Mouse (Mus musculus) lung, embryonic 15.5 days (tissue): ENCODE measurements around the gene Olfr351. TPM values are rescaled to one million over a fixed set of nuclear protein-coding genes. Genes with fewer than 3 reads are reported as not detected.

Experiments used
- ATAC-seq: fragments of 200-750 bp; cut with Nextera tagmentation; 2 replicates; pipeline ENCODE4 v1.8.0; 2017; ENCODE audit warnings: moderate number of reproducible peaks, borderline replicate concordance; ENCODE audit not compliant: low FRiP score, low TSS enrichment; ENCODE audit errors: extremely low read depth
- H3K27ac ChIP-seq: fragments of 300-500 bp; sonication (generic); 2 replicates; pipeline ENCODE4 v1.5.1; 2015; ENCODE audit warnings: moderate library complexity, mild to moderate bottlenecking, inconsistent platforms
- H3K27me3 ChIP-seq: fragments of 300-500 bp; sonication (generic); 2 replicates; pipeline ENCODE4 v1.6.1; 2015; ENCODE audit warnings: inconsistent platforms
- H3K36me3 ChIP-seq: fragments of 300-500 bp; sonication (generic); 2 replicates; pipeline ENCODE4 v1.6.1; 2015; ENCODE audit warnings: inconsistent platforms
- H3K4me1 ChIP-seq: fragments of 300-500 bp; sonication (generic); 2 replicates; pipeline ENCODE4 v1.6.1; 2015; ENCODE audit warnings: inconsistent platforms
- H3K4me2 ChIP-seq: fragments of 300-500 bp; sonication (generic); 2 replicates; pipeline ENCODE4 v1.6.1; 2015; ENCODE audit warnings: inconsistent platforms, mild to moderate bottlenecking, moderate library complexity
- H3K4me3 ChIP-seq: fragments of 300-500 bp; sonication (generic); 2 replicates; pipeline ENCODE4 v1.5.1; 2015; ENCODE audit warnings: mild to moderate bottlenecking, inconsistent platforms
- H3K9ac ChIP-seq: fragments of 300-500 bp; sonication (generic); 2 replicates; pipeline ENCODE4 v1.6.1; 2015; ENCODE audit warnings: inconsistent platforms
- H3K9me3 ChIP-seq: fragments of 300-500 bp; sonication (generic); 2 replicates; pipeline ENCODE4 v1.6.1; 2016; ENCODE audit warnings: inconsistent platforms
- WGBS: fragments of 180-500 bp; shearing (Covaris S2); methylation state at CpG from one replicate; pipeline ENCODE4 v1.1.7; 2015; 5-methylcytosine and 5-hydroxymethylcytosine counted together
- polyA plus RNA-seq: library from polyadenylated mRNA; unstranded; fragments of >200 nt; fragmentation: Nextera tagmentation; extraction: Ambion mirVana; gene quantifications from 2 replicates; pipeline ENCODE4 v1.2.1, GENCODE M21; 2015

Olfr351 gene
- polyA plus RNA-seq: not detected in 2 replicates

GRCm38 (mm10) chr2:36862560-36862959, at the start of gene Olfr351:
Olfr351 (minus strand) TSS chr2:36862660.
- no peak within 1 kb of the TSS for H3K4me3 ChIP-seq
- no peak within 1 kb of the TSS for H3K4me2 ChIP-seq
- no peaks in the 10 kb centered on the region for H3K27me3 ChIP-seq
- ATAC-seq: no peak
- 73% methylated on average over 1 of the region's 1 CpGs for WGBS
- H3K27ac ChIP-seq: no peak within 1 kb of the TSS
- H3K9me3 ChIP-seq: no peaks in the 10 kb centered on the region
- no peak within 1 kb of the TSS for H3K9ac ChIP-seq
- H3K36me3 ChIP-seq: no peaks in the 10 kb centered on the region
- H3K4me1 ChIP-seq: no peaks in the 10 kb centered on the region

DNA sequence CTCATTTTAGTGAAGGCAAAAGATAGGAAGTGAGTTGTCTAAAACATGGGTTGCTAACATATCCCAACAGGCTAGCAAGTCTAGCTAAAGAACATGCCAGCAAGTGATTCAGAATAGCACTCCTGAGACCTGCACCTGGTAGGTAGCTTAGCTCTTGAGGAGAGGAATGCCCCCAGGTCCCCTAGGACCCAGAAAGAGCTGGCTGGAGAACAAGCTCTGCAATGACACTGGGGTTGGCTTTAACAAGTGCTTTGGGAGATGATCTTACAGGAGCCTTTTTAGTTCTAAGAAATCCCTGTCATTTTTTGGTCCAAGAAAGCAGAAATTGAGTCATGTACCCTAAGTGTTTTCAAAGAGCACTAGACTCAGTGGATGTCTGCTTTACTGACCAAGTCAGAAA, 42.9 kb upstream of the Olfr351 start, which contains the start of gene Olfr354:
Olfr354 (plus strand) TSS at position 301 of the 400 bp plus-strand sequence.
- H3K27me3 ChIP-seq: no peaks in the 10 kb centered on the region

DNA sequence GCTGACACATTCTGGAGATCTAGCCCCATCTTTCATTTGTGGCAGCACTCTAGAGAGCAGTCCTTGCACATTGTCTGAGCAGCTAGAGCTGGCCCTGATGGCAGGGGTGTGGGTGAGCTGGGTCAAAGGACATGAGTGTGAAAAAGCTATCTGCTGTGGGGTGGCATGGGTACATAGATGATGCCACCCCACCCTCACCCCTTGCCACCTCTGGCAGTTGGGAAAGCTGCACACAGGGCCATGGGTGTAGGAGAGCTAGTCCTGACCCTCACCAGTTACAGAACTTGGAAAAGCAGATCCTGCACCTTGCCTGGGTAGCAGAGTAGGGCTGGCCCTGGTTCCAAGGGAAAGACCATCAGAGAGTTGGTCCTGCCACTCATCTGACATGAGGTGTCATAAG, 34.7 kb upstream of the Olfr351 start:
- no peak for ATAC-seq
- Histone ChIP-seq H3K9ac (no peak overlapping the region), H3K4me3 (no peak overlapping the region), H3K9me3 (0 out of 2 replicates have a peak, but pooled peaks cover 3% of the 10 kb centered on the region), H3K36me3 (no peaks in the 10 kb centered on the region), H3K4me1 (no peaks in the 10 kb centered on the region), H3K27me3 (no peaks in the 10 kb centered on the region), H3K4me2 (no peak overlapping the region), H3K27ac (no peak overlapping the region)

More for the DNA sequence above, 42.9 kb upstream of the Olfr351 start, which contains the start of gene Olfr354:
- no peak within 1 kb of the TSS for H3K27ac ChIP-seq
- H3K36me3 ChIP-seq: no peaks in the 10 kb centered on the region
- ATAC-seq: no peak
- no peak within 1 kb of the TSS for H3K9ac ChIP-seq
- no peak within 1 kb of the TSS for H3K4me2 ChIP-seq
- H3K4me3 ChIP-seq: no peak within 1 kb of the TSS
- no peaks in the 10 kb centered on the region for H3K9me3 ChIP-seq
- no peaks in the 10 kb centered on the region for H3K4me1 ChIP-seq

DNA sequence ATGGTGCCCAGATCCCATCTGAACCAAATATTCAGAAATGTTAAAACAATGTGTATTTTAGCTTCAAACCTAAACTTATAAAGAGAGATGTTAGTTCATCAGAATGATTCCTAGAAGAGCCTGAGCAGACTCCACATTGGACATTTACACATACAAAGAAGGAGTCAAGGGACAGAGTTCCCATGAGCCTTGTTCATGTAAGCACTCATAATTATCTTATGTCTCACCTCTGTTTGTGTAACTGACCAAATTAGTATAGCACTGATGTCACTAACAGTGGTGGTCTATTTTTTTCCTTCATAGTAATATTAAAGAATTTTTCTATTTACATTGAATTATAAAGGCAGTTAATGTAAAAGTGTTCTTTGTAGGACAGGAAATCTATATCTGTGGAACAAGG, 30.4 kb upstream of the Olfr351 start, which contains the start of gene Olfr353:
Olfr353 (minus strand) TSS at position 101 of the 400 bp plus-strand sequence.
- ATAC-seq: no peak
- H3K4me1 ChIP-seq: no peaks in the 10 kb centered on the region

DNA sequence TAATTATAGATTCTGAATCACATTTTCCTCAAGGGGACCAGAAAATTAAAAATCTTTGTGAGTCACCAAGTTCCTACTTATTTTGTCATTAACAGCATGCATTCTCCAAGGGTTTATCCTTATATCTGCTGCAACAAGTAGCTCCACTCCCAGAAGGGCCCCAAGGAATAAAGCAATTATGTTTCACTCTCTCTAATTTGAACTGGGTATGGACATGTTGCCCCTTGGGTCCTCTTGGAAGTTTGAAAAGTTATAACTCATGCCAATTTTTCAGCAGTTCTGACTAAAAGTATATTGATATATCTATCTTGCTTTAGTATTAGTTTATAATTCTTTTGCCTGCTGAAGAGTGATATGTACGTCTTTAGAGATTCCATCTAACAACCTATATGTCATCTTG, 5.7 kb upstream of the Olfr351 start, which contains the start of gene Olfr352:
Olfr352 (plus strand) TSS at position 301 of the 400 bp plus-strand sequence.
- WGBS: 64% methylated on average over 1 of the region's 1 CpGs
- Histone ChIP-seq H3K9me3 (no peaks in the 10 kb centered on the region), H3K36me3 (no peaks in the 10 kb centered on the region), H3K4me2 (no peak within 1 kb of the TSS), H3K4me3 (no peak within 1 kb of the TSS), H3K4me1 (no peaks in the 10 kb centered on the region), H3K27ac (no peak within 1 kb of the TSS), H3K27me3 (no peaks in the 10 kb centered on the region), H3K9ac (no peak within 1 kb of the TSS)
- no peak for ATAC-seq

More for the DNA sequence above, 30.4 kb upstream of the Olfr351 start, which contains the start of gene Olfr353:
- no peaks in the 10 kb centered on the region for H3K27me3 ChIP-seq
- H3K4me3 ChIP-seq: no peak within 1 kb of the TSS
- no peaks in the 10 kb centered on the region for H3K36me3 ChIP-seq
- H3K9me3 ChIP-seq: no peaks in the 10 kb centered on the region
- H3K9ac ChIP-seq: no peak within 1 kb of the TSS
- no peak within 1 kb of the TSS for H3K27ac ChIP-seq
- H3K4me2 ChIP-seq: no peak within 1 kb of the TSS

GRCm38 (mm10) chr2:36846010-36846409, 16.4 kb downstream of the Olfr351 start, which contains the start of gene Olfr350:
Olfr350 (plus strand) TSS chr2:36846310.
- H3K9me3 ChIP-seq: 0 out of 2 replicates have a peak, but pooled peaks cover 5% of the 10 kb centered on the region
- no peaks in the 10 kb centered on the region for H3K27me3 ChIP-seq
- H3K36me3 ChIP-seq: no peaks in the 10 kb centered on the region
- H3K27ac ChIP-seq: no peak within 1 kb of the TSS
- no peak within 1 kb of the TSS for H3K4me2 ChIP-seq
- ATAC-seq: no peak
- no peaks in the 10 kb centered on the region for H3K4me1 ChIP-seq
- 77% methylated on average over 1 of the region's 1 CpGs for WGBS
- no peak within 1 kb of the TSS for H3K9ac ChIP-seq
- H3K4me3 ChIP-seq: no peak within 1 kb of the TSS

DNA sequence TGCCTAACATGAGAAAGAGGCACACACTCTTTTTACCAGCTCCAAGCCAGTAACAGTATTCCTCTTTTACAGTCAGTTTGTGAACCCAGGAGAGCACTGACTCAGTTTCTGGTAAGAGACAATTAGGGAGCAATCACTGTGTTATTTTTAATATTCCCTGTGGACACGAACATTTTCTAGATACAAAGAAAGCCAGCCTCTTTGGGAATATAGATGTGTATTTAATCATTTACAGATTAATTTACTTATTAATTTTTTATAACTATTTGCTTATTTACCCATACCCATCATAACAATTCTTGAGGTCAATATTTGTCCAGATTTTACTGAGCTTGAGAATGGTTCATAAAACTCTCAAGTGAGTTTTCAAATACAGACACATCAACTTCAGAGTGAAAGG, 45.5 kb downstream of the Olfr351 start, which contains the start of gene Olfr3:
Olfr3 (minus strand) TSS at position 101 of the 400 bp plus-strand sequence.
- Histone ChIP-seq H3K36me3 (no peaks in the 10 kb centered on the region), H3K9ac (no peak within 1 kb of the TSS), H3K4me2 (no peak within 1 kb of the TSS), H3K4me3 (no peak within 1 kb of the TSS), H3K4me1 (no peaks in the 10 kb centered on the region), H3K27ac (no peak within 1 kb of the TSS), H3K27me3 (no peaks in the 10 kb centered on the region), H3K9me3 (no peaks in the 10 kb centered on the region; the same call in 1 of the 2 replicates)
- no peak for ATAC-seq
- 64% methylated on average over 1 of the region's 1 CpGs for WGBS

Other genes with a start within 250 kb of the Olfr351 start
- not detected in 2 replicates for gene Olfr345, start 222.6 kb downstream of the Olfr351 start, polyA plus RNA-seq
- not detected in 2 replicates for gene Olfr346, start 176.9 kb downstream of the Olfr351 start, polyA plus RNA-seq
- not detected in 2 replicates for gene Olfr347, start 130.8 kb downstream of the Olfr351 start, polyA plus RNA-seq
- not detected in 2 replicates for gene Olfr348, start 78.4 kb downstream of the Olfr351 start, polyA plus RNA-seq
- gene Olfr50, start 72.1 kb downstream of the Olfr351 start, polyA plus RNA-seq: not detected in 2 replicates
- not detected in 2 replicates for gene Olfr3, start 45.6 kb downstream of the Olfr351 start, polyA plus RNA-seq
- not detected in 2 replicates for gene Olfr350, start 16.4 kb downstream of the Olfr351 start, polyA plus RNA-seq
- gene Olfr352, start 5.8 kb upstream of the Olfr351 start, polyA plus RNA-seq: not detected in 2 replicates
- not detected in 2 replicates for gene Olfr353, start 30.3 kb upstream of the Olfr351 start, polyA plus RNA-seq
- gene Olfr354, start 43.0 kb upstream of the Olfr351 start, polyA plus RNA-seq: not detected in 2 replicates
- gene Olfr355, start 66.2 kb upstream of the Olfr351 start, polyA plus RNA-seq: not detected in 2 replicates
- not detected in 2 replicates for gene Olfr356, start 74.5 kb upstream of the Olfr351 start, polyA plus RNA-seq
- gene Olfr357, start 131.2 kb upstream of the Olfr351 start, polyA plus RNA-seq: not detected in 2 replicates
- gene Olfr358, start 146.7 kb upstream of the Olfr351 start, polyA plus RNA-seq: not detected in 2 replicates
- gene Olfr360, start 203.1 kb upstream of the Olfr351 start, polyA plus RNA-seq: not detected in 2 replicates
- gene Olfr361, start 226.6 kb upstream of the Olfr351 start, polyA plus RNA-seq: not detected in 2 replicates